Mouse (Mus musculus): Measurements from ENCODE around the gene Narf. TPM values are rescaled to one million over a fixed set of nuclear protein-coding genes. Genes with fewer than 3 reads are reported as not detected.

Gene Narf
- not detected in 2 replicates for polyA plus RNA-seq (2012; ENCODE audit: insufficient read depth, insufficient read length, low replicate concordance, missing spikeins)

DNA sequence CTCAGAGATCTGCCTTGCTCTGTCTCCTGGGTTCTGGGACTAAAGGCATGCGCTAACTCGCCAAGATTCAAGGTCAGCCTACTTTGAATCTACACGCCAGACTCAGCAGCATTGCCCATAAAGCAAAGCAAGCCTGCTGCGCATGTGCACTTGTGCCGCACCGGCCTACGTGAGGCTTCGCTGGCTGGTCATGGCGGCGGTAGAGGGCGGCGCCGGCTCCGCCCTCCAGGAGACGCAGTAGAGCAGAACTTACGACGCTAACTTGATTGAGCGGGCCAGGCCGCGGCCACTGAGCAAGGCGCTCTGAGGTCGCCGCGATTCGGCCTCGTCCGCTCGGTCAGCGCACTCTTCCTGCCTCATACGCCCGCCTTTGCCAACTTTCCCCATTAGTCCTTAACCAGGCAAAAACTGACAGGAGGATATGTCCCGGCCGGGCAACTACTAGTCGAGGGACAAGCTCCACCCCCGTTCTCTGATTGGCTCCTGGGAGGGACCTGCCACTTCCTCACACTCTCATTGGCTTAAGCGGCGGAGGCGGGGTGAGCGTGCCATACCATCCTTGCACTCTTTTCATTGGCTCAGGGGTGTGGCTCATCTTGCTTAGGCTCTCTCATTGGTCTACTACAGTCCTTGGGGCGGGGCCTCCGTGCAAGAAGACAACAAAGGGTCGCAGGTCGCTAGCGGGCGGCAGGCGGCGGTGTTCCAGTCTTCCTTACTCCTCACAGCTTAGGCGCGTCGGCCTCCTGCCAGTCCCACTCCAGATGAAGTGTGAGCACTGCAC is at the start of gene Narf:
Narf (plus strand) TSS at position 690 of the 781 bp plus-strand sequence.
- under 1% methylated on average over 50 of the region's 50 CpGs for WGBS

DNA sequence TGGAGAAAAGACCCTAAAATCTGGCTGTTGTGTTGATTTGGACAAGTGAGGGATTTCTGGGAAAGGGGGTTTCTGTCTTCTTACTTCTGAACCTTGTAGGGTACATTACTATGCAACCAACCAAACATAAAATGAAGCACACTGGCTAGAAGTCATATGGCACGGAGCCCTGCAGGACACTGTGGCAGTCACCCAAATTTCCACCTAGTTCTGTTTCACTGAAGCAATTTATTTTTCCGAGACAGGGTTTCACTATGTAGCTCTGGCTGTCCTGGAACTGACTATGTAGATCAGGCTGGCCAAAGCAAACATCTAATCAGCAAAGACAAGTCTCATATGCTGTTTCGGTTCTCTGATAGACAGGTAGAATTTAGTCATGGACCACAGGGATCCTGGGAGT is 47.4 kb upstream of the Narf start:
- H3K4me1 ChIP-seq (ENCODE audit: control insufficient read depth, insufficient read depth, low read length) = no peaks in the 10 kb centered on the region
- no peak overlapping the region for H3K4me3 ChIP-seq (ENCODE audit: insufficient read depth, low read depth, low read length)
- 64% methylated on average over 3 of the region's 3 CpGs for WGBS
- no peak for TF ChIP-seq POLR2A (IDR thresholded peaks at IDR 0.05; ENCODE audit: insufficient read depth, low read depth, low read length)
- no peak for TF ChIP-seq CTCF (IDR thresholded peaks at IDR 0.05; ENCODE audit: insufficient read depth, low read depth, low read length)
- no peak overlapping the region for H3K27ac ChIP-seq (ENCODE audit: insufficient read depth, low read depth, low read length)

More for the DNA sequence above, at the start of gene Narf:
- Histone ChIP-seq H3K27ac (ENCODE audit: insufficient read depth, low read depth, low read length) (peak within 1 kb of the TSS; percentile 89), H3K4me3 (ENCODE audit: insufficient read depth, low read depth, low read length) (peak within 1 kb of the TSS; percentile 59), H3K4me1 (ENCODE audit: control insufficient read depth, insufficient read depth, low read length) (peaks cover 6% of the 10 kb centered on the region)
- TF ChIP-seq POLR2A (IDR thresholded peaks at IDR 0.05; ENCODE audit: insufficient read depth, low read depth, low read length) (peak; percentile 89), CTCF (IDR thresholded peaks at IDR 0.05; ENCODE audit: insufficient read depth, low read depth, low read length) (peak; percentile 62; the same call in 1 of the 2 replicates)

DNA sequence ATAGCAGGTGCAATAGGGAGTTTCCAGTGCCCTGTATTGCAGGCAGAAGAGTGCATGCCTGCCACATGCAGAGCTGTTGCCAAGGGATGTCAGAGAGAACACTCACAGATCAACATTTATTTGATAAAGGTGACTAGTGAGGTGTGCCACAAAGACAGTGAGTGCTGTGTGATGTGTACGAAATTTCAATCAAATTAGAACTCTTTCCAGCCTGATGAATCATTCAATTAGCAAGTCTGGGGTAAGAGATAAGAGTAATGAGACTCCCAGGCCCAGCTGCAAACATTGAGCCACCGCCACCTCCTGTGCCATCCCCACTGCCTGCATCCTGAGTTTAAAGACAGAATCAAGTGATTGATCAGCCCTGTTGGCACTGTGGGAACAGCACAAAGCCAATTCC is 44.3 kb upstream of the Narf start:
- 80% methylated on average over 2 of the region's 2 CpGs for WGBS
- Histone ChIP-seq H3K27ac (ENCODE audit: insufficient read depth, low read depth, low read length) (no peak overlapping the region), H3K4me3 (ENCODE audit: insufficient read depth, low read depth, low read length) (no peak overlapping the region), H3K4me1 (ENCODE audit: control insufficient read depth, insufficient read depth, low read length) (no peaks in the 10 kb centered on the region)
- TF ChIP-seq POLR2A (IDR thresholded peaks at IDR 0.05; ENCODE audit: insufficient read depth, low read depth, low read length) = no peak
- no peak for TF ChIP-seq CTCF (IDR thresholded peaks at IDR 0.05; ENCODE audit: insufficient read depth, low read depth, low read length)

DNA sequence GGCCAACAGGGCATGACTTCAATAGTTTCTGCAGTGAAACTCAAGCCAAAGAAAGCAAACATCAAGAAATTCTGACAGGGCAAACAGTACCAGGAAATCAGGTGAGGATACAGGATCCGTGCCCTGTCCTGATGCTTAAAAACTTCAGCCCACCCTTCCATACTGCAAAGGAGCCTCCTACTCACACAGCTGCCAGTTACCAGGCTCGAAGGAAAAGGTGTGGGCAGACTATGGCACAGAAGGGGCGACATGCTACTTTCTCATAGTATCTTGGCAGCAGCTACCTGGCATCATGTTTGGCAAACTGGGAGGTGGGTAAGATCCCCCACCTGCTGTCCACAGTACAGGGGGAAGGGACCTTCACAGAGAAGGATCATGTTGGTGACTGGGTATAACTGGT is 43.6 kb upstream of the Narf start:
- H3K4me3 ChIP-seq (ENCODE audit: insufficient read depth, low read depth, low read length) = no peak overlapping the region

DNA sequence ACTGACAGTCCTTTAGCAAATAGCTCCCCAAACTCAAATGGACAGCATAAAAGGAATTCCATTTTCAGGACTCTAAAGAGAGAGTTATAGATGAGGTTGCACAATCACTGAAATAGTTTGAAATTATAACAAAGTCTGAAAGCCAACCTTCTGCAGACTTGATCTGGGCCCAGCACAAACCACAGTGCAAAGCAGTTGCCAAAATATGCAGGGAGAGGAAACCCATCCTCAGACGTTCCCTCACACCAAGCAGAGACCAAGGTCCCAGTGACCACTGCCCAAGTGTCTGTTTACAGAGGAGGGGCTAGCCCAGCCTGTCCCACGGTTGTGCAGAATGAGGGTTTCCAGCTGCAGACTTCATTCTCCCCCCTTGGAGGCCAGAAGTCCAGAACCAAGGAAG is 38.4 kb upstream of the Narf start:
- 84% methylated on average over 2 of the region's 2 CpGs for WGBS
- H3K4me3 ChIP-seq (ENCODE audit: insufficient read depth, low read depth, low read length) = no peak overlapping the region
- no peak for TF ChIP-seq POLR2A (IDR thresholded peaks at IDR 0.05; ENCODE audit: insufficient read depth, low read depth, low read length)
- TF ChIP-seq CTCF (IDR thresholded peaks at IDR 0.05; ENCODE audit: insufficient read depth, low read depth, low read length) = no peak
- no peak overlapping the region for H3K27ac ChIP-seq (ENCODE audit: insufficient read depth, low read depth, low read length)
- 0 out of 2 replicates have a peak, but pooled peaks cover 2% of the 10 kb centered on the region for H3K4me1 ChIP-seq (ENCODE audit: control insufficient read depth, insufficient read depth, low read length)

More for the DNA sequence above, 43.6 kb upstream of the Narf start:
- Histone ChIP-seq H3K27ac (ENCODE audit: insufficient read depth, low read depth, low read length) (no peak overlapping the region), H3K4me1 (ENCODE audit: control insufficient read depth, insufficient read depth, low read length) (no peaks in the 10 kb centered on the region)
- 73% methylated on average over 3 of the region's 3 CpGs for WGBS
- TF ChIP-seq POLR2A (IDR thresholded peaks at IDR 0.05; ENCODE audit: insufficient read depth, low read depth, low read length) (no peak), CTCF (IDR thresholded peaks at IDR 0.05; ENCODE audit: insufficient read depth, low read depth, low read length) (no peak)

DNA sequence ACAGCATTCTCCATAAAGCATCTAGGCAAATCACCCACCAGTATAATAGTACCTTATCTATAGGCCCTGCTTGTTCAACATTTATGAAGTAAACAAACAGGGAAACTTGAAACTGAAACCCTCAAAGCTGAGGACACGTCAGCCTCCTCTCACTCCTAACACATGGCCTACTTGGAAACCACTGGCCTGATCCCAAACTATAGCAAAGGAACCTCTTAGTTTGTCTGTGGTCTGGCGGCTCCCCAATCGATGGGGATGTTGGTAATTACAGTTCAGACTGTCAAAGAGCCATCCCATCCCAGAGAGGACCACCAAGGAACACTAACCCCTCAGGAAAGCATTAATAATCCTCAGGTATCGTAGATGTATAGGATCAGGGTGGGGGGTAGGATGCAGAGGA is 37.2 kb upstream of the Narf start:
- WGBS = 81% methylated on average over 4 of the region's 4 CpGs
- H3K4me3 ChIP-seq (ENCODE audit: insufficient read depth, low read depth, low read length) = no peak overlapping the region
- no peak overlapping the region for H3K27ac ChIP-seq (ENCODE audit: insufficient read depth, low read depth, low read length)
- H3K4me1 ChIP-seq (ENCODE audit: control insufficient read depth, insufficient read depth, low read length) = peaks cover 6% of the 10 kb centered on the region
- TF ChIP-seq CTCF (IDR thresholded peaks at IDR 0.05; ENCODE audit: insufficient read depth, low read depth, low read length) (no peak), POLR2A (IDR thresholded peaks at IDR 0.05; ENCODE audit: insufficient read depth, low read depth, low read length) (no peak)

DNA sequence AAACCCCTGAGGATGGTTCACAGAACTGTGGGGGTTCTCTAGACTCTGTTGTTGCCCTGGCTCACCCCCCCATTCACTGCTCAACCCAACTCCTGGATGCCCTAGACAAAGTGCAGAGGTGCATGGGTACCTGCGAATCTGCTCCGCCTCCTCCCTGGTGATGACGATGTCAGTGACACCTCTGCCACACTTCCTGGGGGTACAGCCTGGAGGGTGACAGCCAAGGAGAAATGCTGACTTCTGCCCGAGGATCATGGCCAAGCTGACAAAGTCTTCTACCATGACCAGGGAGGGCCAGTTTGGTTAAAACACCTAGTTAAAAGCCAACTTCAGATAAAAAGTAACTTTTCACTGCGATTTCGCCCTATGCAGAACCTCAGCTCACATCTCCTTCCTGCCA is 36.3 kb upstream of the Narf start:
- WGBS = 94% methylated on average over 6 of the region's 6 CpGs
- TF ChIP-seq POLR2A (IDR thresholded peaks at IDR 0.05; ENCODE audit: insufficient read depth, low read depth, low read length) = no peak
- TF ChIP-seq CTCF (IDR thresholded peaks at IDR 0.05; ENCODE audit: insufficient read depth, low read depth, low read length) = no peak

DNA sequence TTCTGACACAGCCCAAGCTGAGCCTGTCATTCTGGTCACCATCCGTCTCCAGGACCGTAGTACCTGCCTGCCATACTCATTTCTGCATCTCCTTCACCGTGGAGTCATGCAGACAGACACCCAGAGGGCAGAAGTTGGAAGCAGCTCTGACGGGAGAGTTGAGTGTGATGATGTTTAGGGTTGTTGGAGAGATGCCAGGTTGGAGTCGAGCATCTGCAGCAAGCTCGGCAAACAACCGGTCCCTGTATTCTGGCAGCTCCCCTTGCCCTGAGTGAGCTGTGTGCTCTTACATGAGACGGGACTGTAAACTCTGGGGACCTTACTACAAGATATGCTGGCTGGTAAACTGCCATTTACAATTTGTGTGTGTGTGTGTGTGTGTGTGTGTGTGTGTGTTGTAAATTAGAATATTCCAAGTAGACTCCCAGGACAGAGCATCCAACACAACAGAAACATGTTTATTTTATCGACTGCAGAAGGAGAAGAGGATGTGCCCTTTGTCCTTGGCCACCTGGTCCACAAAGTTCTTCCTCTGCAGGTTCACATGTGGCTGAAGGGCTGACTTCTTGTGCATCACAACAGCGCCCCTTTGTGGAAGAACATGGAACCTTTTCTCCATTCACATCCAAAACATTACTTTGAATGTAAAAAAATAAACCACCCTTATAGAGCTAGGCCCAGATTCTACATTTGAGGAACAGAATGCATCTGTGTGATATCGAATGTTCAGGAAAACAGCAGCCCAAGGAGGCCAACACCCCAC is 35.4 kb upstream of the Narf start:
- 40% methylated on average over 11 of the region's 11 CpGs for WGBS
- Histone ChIP-seq H3K4me1 (ENCODE audit: control insufficient read depth, insufficient read depth, low read length) (peaks cover 6% of the 10 kb centered on the region), H3K27ac (ENCODE audit: insufficient read depth, low read depth, low read length) (no peak overlapping the region), H3K4me3 (ENCODE audit: insufficient read depth, low read depth, low read length) (no peak overlapping the region)
- TF ChIP-seq POLR2A (IDR thresholded peaks at IDR 0.05; ENCODE audit: insufficient read depth, low read depth, low read length) = no peak
- no peak for TF ChIP-seq CTCF (IDR thresholded peaks at IDR 0.05; ENCODE audit: insufficient read depth, low read depth, low read length)

More for the DNA sequence above, 36.3 kb upstream of the Narf start:
- H3K4me3 ChIP-seq (ENCODE audit: insufficient read depth, low read depth, low read length) = no peak overlapping the region
- H3K4me1 ChIP-seq (ENCODE audit: control insufficient read depth, insufficient read depth, low read length) = peaks cover 6% of the 10 kb centered on the region
- H3K27ac ChIP-seq (ENCODE audit: insufficient read depth, low read depth, low read length) = no peak overlapping the region

DNA sequence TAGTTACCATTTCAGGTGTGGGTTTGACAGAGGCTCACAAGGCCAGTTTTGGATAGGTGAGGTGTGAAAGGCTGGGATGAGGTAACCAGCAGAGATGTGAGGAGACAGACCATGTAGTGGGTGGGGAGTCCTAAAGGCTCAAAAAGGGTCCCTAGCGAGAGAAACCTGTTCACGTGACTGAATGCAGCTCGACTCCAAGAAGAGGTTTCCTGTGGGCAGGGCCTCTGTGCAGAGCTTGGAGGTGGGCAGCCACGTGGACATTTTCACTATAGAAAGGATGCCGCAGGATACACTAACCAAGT is 33.2 kb upstream of the Narf start:
- WGBS = 0% methylated on average over 5 of the region's 5 CpGs
- Histone ChIP-seq H3K27ac (ENCODE audit: insufficient read depth, low read depth, low read length) (0 out of 2 replicates have a peak overlapping the region, but pooled peaks have one; percentile 29), H3K4me1 (ENCODE audit: control insufficient read depth, insufficient read depth, low read length) (peaks cover 6% of the 10 kb centered on the region), H3K4me3 (ENCODE audit: insufficient read depth, low read depth, low read length) (peak overlapping the region; percentile 80)
- TF ChIP-seq POLR2A (IDR thresholded peaks at IDR 0.05; ENCODE audit: insufficient read depth, low read depth, low read length) = no peak
- no peak for TF ChIP-seq CTCF (IDR thresholded peaks at IDR 0.05; ENCODE audit: insufficient read depth, low read depth, low read length)

All from olfactory bulb, adult 2 months (tissue).